Comparison of ENCODE assay signal across 8 mouse cellular contexts in genomic region chr17:29006812-29007211, GRCm38 (mm10). TPM values are rescaled to one million over a fixed set of nuclear protein-coding genes. Genes with fewer than 3 reads are reported as not detected.
A peak's percentile ranks its signal among the peaks of the same experiment; 100 is the strongest.
DNase-seq lines count a peak whose midpoint lies in the region; ATAC-seq and TF ChIP-seq lines count a peak whose summit lies in the region.

No protein-coding gene starts in this region.

- no peaks in the 10 kb centered on the region for H3K36me3 ChIP-seq in hindbrain, embryonic 11.5 days (ENCODE audit: control insufficient read depth, insufficient read depth, low read length)

- no peaks in the 10 kb centered on the region for H3K9me3 ChIP-seq in hindbrain, embryonic 11.5 days (ENCODE audit: control insufficient read depth, low read length)

- H3K4me3 ChIP-seq in bone marrow macrophage, adult 2 months (ENCODE audit: insufficient read depth, low read length): peak overlapping the region; percentile 83
- H3K4me3 ChIP-seq in hindbrain, embryonic 11.5 days (ENCODE audit: low read depth, low read length): peak overlapping the region; percentile 95

- H3K9ac ChIP-seq in hindbrain, embryonic 11.5 days (ENCODE audit: low read depth, low read length): peak overlapping the region; percentile 96

- H3K4me1 ChIP-seq in bone marrow macrophage, adult 2 months (ENCODE audit: control insufficient read depth, insufficient read depth, low read length): peaks cover 37% of the 10 kb centered on the region
- no peaks in the 10 kb centered on the region for H3K4me1 ChIP-seq in hindbrain, embryonic 11.5 days (replicated peaks; ENCODE audit: control insufficient read depth, insufficient read depth, low read length)

- WGBS in hindbrain, embryonic 11.5 days: 12% methylated on average over 7 of the region's 7 CpGs

- H3K4me2 ChIP-seq in hindbrain, embryonic 11.5 days (replicated peaks; ENCODE audit: low read depth, low read length): peak overlapping the region; percentile 56

- no peaks in the 10 kb centered on the region for H3K27me3 ChIP-seq in hindbrain, embryonic 11.5 days (ENCODE audit: control insufficient read depth, insufficient read depth, low read length)

- DNase-seq in heart, adult 18-20 months: peak; percentile 23 to 30
- no peak for DNase-seq in heart, adult 8-10 months (ENCODE audit: low spot score)
- no peak for DNase-seq in hindbrain, embryonic 11.5 days (ENCODE audit: low spot score)
- peak; percentile 50 for DNase-seq in lung, postnatal 25 days (ENCODE audit: low spot score)
- DNase-seq in retina, embryonic 14.5 days (ENCODE audit: low spot score): no peak
- no peak for DNase-seq in right cerebral cortex, postnatal 10 days (ENCODE audit: low spot score in 2 of 2)
- DNase-seq in right cerebral cortex, postnatal 4 days: no peak

- H3K27ac ChIP-seq in bone marrow macrophage, adult 2 months (ENCODE audit: insufficient read depth, low read depth, low read length): peak overlapping the region; percentile 97
- no peak overlapping the region for H3K27ac ChIP-seq in hindbrain, embryonic 11.5 days (ENCODE audit: low read depth, low read length)

- TF ChIP-seq POLR2A in bone marrow macrophage, adult 2 months (IDR thresholded peaks at IDR 0.05; ENCODE audit: borderline replicate concordance, low read depth, low read length): no peak

- ATAC-seq in hindbrain, embryonic 11.5 days (ENCODE audit: low FRiP score): no peak

- TF ChIP-seq CTCF in bone marrow macrophage, adult 2 months (IDR thresholded peaks at IDR 0.05; ENCODE audit: low read depth, low read length): no peak

RNA-seq across cellular contexts. Expression of gene Stk38, which starts 1.0 kb away (rescaled TPM):
- total RNA-seq in heart, adult 18-20 months (2021): 10 to 100 TPM; 22.0 to 28.8 TPM
- total RNA-seq in heart, adult 8-10 months (2022): 10 to 100 TPM; 26.4 to 31.4 (median 29.0) TPM
- 180 and 183 TPM in 2 replicates for polyA plus RNA-seq in bone marrow macrophage, adult 2 months (2012; ENCODE audit: insufficient read depth, insufficient read length, missing spikeins)
- polyA plus RNA-seq in hindbrain, embryonic 11.5 days (2014; fragmentation: Nextera tagmentation; extraction: Ambion mirVana): 141 and 151 TPM in 2 replicates

RNA-seq across cellular contexts. Expression of gene Srsf3, which starts 25.6 kb away (rescaled TPM):
- total RNA-seq in heart, adult 18-20 months (2021): 10 to 100 TPM; 74.9 to 89.9 TPM
- 10 to 100 TPM; 52.6 to 73.3 (median 70.5) TPM for total RNA-seq in heart, adult 8-10 months (2022)
- polyA plus RNA-seq in bone marrow macrophage, adult 2 months (2012; ENCODE audit: insufficient read depth, insufficient read length, missing spikeins): 151 and 170 TPM in 2 replicates
- polyA plus RNA-seq in hindbrain, embryonic 11.5 days (2014; fragmentation: Nextera tagmentation; extraction: Ambion mirVana): 847 and 854 TPM in 2 replicates

RNA-seq across cellular contexts. Expression of gene Kctd20, which starts 55.1 kb away (rescaled TPM):
- total RNA-seq in heart, adult 18-20 months (2021): 10 to 100 TPM; 40.9 to 52.6 TPM
- total RNA-seq in heart, adult 8-10 months (2022): 10 to 100 TPM; 33.5 to 58.8 (median 54.0) TPM
- polyA plus RNA-seq in bone marrow macrophage, adult 2 months (2012; ENCODE audit: insufficient read depth, insufficient read length, missing spikeins): 50.0 and 54.0 TPM in 2 replicates
- 81.7 and 94.8 TPM in 2 replicates for polyA plus RNA-seq in hindbrain, embryonic 11.5 days (2014; fragmentation: Nextera tagmentation; extraction: Ambion mirVana)

Comparison
In these comparisons a context has a peak if more than half of its experiments do, and no peak if none do; other contexts are left out.
1. DNase-seq: peak in heart, adult 18-20 months (2 of 2) and lung, postnatal 25 days (single experiment); none in heart, adult 8-10 months (single experiment), hindbrain, embryonic 11.5 days (single experiment), retina, embryonic 14.5 days (single experiment), right cerebral cortex, postnatal 10 days (0 of 2) and right cerebral cortex, postnatal 4 days (single experiment).